Mouse (Mus musculus) heart, adult 2 months (tissue): Measurements from ENCODE around the gene Fam98a.

Source experiments
- CTCF ChIP-seq: fragments of 200-600 bp; IDR thresholded peaks from 2 replicates; pipeline ENCODE4 v1.8.1; 2022; ENCODE audit warnings: antibody characterized with exemption, mild to moderate bottlenecking, moderate library complexity
- EP300 ChIP-seq: fragments of 200-500 bp; IDR thresholded peaks from 2 replicates; pipeline ENCODE4 v1.6.1; 2011; ENCODE audit warnings: low read depth, low read length, control low read depth; ENCODE audit not compliant: insufficient read depth
- POLR2A ChIP-seq: fragments of 200-500 bp; IDR thresholded peaks from 2 replicates; pipeline ENCODE4 v1.6.1; 2011; ENCODE audit warnings: mild to moderate bottlenecking, low read depth, low read length, control low read depth; ENCODE audit not compliant: insufficient read depth

- TF ChIP-seq CTCF, result no peak
- no peak for TF ChIP-seq POLR2A
- TF ChIP-seq EP300, result no peak
These were observed 5.3 kb upstream of the Fam98a start for GRCm38 (mm10) chr17:75557031-75557430.
